Mouse (Mus musculus) MEL (cell line): ENCODE measurements around the gene Mprip. TPM values are rescaled to one million over a fixed set of nuclear protein-coding genes. Genes with fewer than 3 reads are reported as not detected.

ENCODE experiments used
- DNase-seq: peaks from one replicate; pipeline ENCODE4 v3.0.0; 2011; ENCODE audit warnings: low read depth, low spot score
- H3K27ac ChIP-seq: 2 replicates; pipeline ENCODE4 v1.5.1; 2012; ENCODE audit warnings: low read depth, mild to moderate bottlenecking, control low read depth, low read length, moderate library complexity; ENCODE audit not compliant: control insufficient read depth
- H3K27me3 ChIP-seq, 2 experiments: fragments of 150-350 bp in 1 of 2; sonication (generic) in 1 of 2; 2 replicates each; pipeline ENCODE4 v1.6.1; 2012; ENCODE audit warnings: low read length in 2 of 2, mild to moderate bottlenecking in 2 of 2, improper control_type of control experiment in 1 of 2, moderate library complexity in 1 of 2; ENCODE audit not compliant: insufficient read depth in 2 of 2, control insufficient read depth in 1 of 2
- H3K36me3 ChIP-seq, 2 experiments: 2 replicates each; pipeline ENCODE4 v1.6.1; 2012 to 2014; ENCODE audit warnings: low read length in 2 of 2, improper control_type of control experiment in 1 of 2, inconsistent platforms in 1 of 2, mild to moderate bottlenecking in 1 of 2; ENCODE audit not compliant: insufficient read depth in 2 of 2, control insufficient read depth in 1 of 2
- H3K4me1 ChIP-seq, 2 experiments: fragments of 150-350 bp in 1 of 2; sonication (generic) in 1 of 2; 2 replicates each; pipeline ENCODE4 v1.6.1; 2012; ENCODE audit warnings: low read length in 2 of 2, improper control_type of control experiment in 1 of 2, mild to moderate bottlenecking in 1 of 2; ENCODE audit not compliant: insufficient read depth in 2 of 2, control insufficient read depth in 1 of 2
- H3K4me3 ChIP-seq, 2 experiments: fragments of 150-350 bp in 1 of 2; sonication (generic) in 1 of 2; 2 replicates each; pipeline ENCODE4 v1.5.1; 2012; ENCODE audit warnings: low read depth in 2 of 2, low read length in 2 of 2, mild to moderate bottlenecking in 2 of 2, moderate library complexity in 2 of 2, control low read depth in 1 of 2, improper control_type of control experiment in 1 of 2; ENCODE audit not compliant: control insufficient read depth in 1 of 2, insufficient read depth in 1 of 2
- H3K79me2 ChIP-seq: 2 replicates; pipeline ENCODE4 v1.6.1; 2012; ENCODE audit warnings: mild to moderate bottlenecking, low read length, moderate library complexity; ENCODE audit not compliant: control insufficient read depth, poor library complexity, insufficient read depth
- H3K9ac ChIP-seq: 2 replicates; pipeline ENCODE4 v1.6.1; 2012; ENCODE audit warnings: low read depth, mild to moderate bottlenecking, control low read depth, low read length, moderate library complexity; ENCODE audit not compliant: control insufficient read depth, poor library complexity, severe bottlenecking
- H3K9me3 ChIP-seq: fragments of 150-350 bp; sonication (generic); replicated peaks from 2 replicates; pipeline ENCODE4 v1.6.1; 2012; ENCODE audit warnings: mild to moderate bottlenecking, low read length, improper control_type of control experiment, moderate library complexity; ENCODE audit not compliant: insufficient read depth
- BHLHE40 ChIP-seq: IDR thresholded peaks from 2 replicates; pipeline ENCODE4 v1.6.1; 2012; ENCODE audit warnings: low read depth, mild to moderate bottlenecking, inconsistent platforms, low read length, improper control_type of control experiment, borderline replicate concordance
- CHD2 ChIP-seq: IDR thresholded peaks from 2 replicates; pipeline ENCODE4 v1.6.1; 2011; ENCODE audit warnings: low read length, improper control_type of control experiment
- CTCF ChIP-seq, 3 experiments: IDR thresholded peaks in 2 of 3; conservative IDR thresholded peaks in 1 of 3; 2 replicates each; pipeline ENCODE4 v1.5.1; 2011 to 2012; ENCODE audit warnings: low read length in 3 of 3, low read depth in 2 of 3, mild to moderate bottlenecking in 2 of 3, improper control_type of control experiment in 1 of 3, inconsistent platforms in 1 of 3, mixed read lengths in 1 of 3, moderate library complexity in 1 of 3; ENCODE audit not compliant: control insufficient read depth in 1 of 3, insufficient read depth in 1 of 3, poor library complexity in 1 of 3, severe bottlenecking in 1 of 3
- GATA1 ChIP-seq: IDR thresholded peaks from 2 replicates; pipeline ENCODE4 v1.6.1; 2011; ENCODE audit warnings: low read depth, low read length, improper control_type of control experiment
- HCFC1 ChIP-seq: IDR thresholded peaks from 2 replicates; pipeline ENCODE4 v1.6.1; 2012; ENCODE audit warnings: low read depth, mild to moderate bottlenecking, inconsistent platforms, low read length, improper control_type of control experiment, moderate library complexity
- JUND ChIP-seq: IDR thresholded peaks from 2 replicates; pipeline ENCODE4 v1.6.1; 2011; ENCODE audit warnings: low read depth, mild to moderate bottlenecking, improper control_type of control experiment, low read length
- KAT2A ChIP-seq: conservative IDR thresholded peaks from 2 replicates; pipeline ENCODE4 v1.6.1; 2012; ENCODE audit warnings: low read depth, low read length, improper control_type of control experiment, inconsistent platforms
- MAFK ChIP-seq: IDR thresholded peaks from 2 replicates; pipeline ENCODE4 v1.6.1; 2011; ENCODE audit warnings: low read depth, mild to moderate bottlenecking, low read length, improper control_type of control experiment, borderline replicate concordance
- MAX ChIP-seq: IDR thresholded peaks from 2 replicates; pipeline ENCODE4 v1.6.1; 2011; ENCODE audit warnings: low read length, improper control_type of control experiment
- MEF2A ChIP-seq: IDR thresholded peaks from 2 replicates; pipeline ENCODE4 v1.6.1; 2014; ENCODE audit warnings: low read depth, mild to moderate bottlenecking, inconsistent platforms, low read length, improper control_type of control experiment; ENCODE audit not compliant: poor library complexity, insufficient replicate concordance, severe bottlenecking; ENCODE audit errors: extremely low read depth
- MXI1 ChIP-seq: IDR thresholded peaks from 2 replicates; pipeline ENCODE4 v1.6.1; 2011; ENCODE audit warnings: mild to moderate bottlenecking, low read depth, low read length, improper control_type of control experiment
- MYB ChIP-seq: IDR thresholded peaks from 2 replicates; pipeline ENCODE4 v1.6.1; 2011; ENCODE audit warnings: mild to moderate bottlenecking, low read depth, low read length, improper control_type of control experiment
- NRF1 ChIP-seq: IDR thresholded peaks from 2 replicates; pipeline ENCODE4 v1.6.1; 2014; ENCODE audit warnings: low read depth, mild to moderate bottlenecking, inconsistent platforms, low read length, improper control_type of control experiment, moderate library complexity; ENCODE audit not compliant: poor library complexity, insufficient read depth, severe bottlenecking
- POLR2AphosphoS5 ChIP-seq: IDR thresholded peaks from 2 replicates; pipeline ENCODE4 v1.6.1; 2012; ENCODE audit warnings: low read depth, borderline replicate concordance, mild to moderate bottlenecking, inconsistent platforms, low read length, moderate library complexity, mixed read lengths
- RAD21 ChIP-seq: IDR thresholded peaks from 2 replicates; pipeline ENCODE4 v1.6.1; 2011; ENCODE audit warnings: mild to moderate bottlenecking, low read depth, low read length, improper control_type of control experiment
- SIN3A ChIP-seq: IDR thresholded peaks from 2 replicates; pipeline ENCODE4 v1.6.1; 2012; ENCODE audit warnings: low read length, improper control_type of control experiment, inconsistent platforms
- SMC3 ChIP-seq: IDR thresholded peaks from 2 replicates; pipeline ENCODE4 v1.6.1; 2011; ENCODE audit warnings: low read depth, low read length, improper control_type of control experiment
- TBP ChIP-seq: IDR thresholded peaks from 2 replicates; pipeline ENCODE4 v1.8.0; 2011; ENCODE audit warnings: low read depth, low read length, improper control_type of control experiment
- UBTF ChIP-seq: IDR thresholded peaks from 2 replicates; pipeline ENCODE4 v1.6.1; 2012; ENCODE audit warnings: low read depth, mild to moderate bottlenecking, inconsistent platforms, low read length, improper control_type of control experiment, moderate library complexity, borderline replicate concordance; ENCODE audit not compliant: insufficient read depth
- USF1 ChIP-seq: IDR thresholded peaks from 2 replicates; pipeline ENCODE4 v1.6.1; 2014; ENCODE audit warnings: low read depth, mild to moderate bottlenecking, inconsistent platforms, low read length, improper control_type of control experiment, moderate library complexity
- ZC3H11A ChIP-seq: IDR thresholded peaks from 2 replicates; pipeline ENCODE4 v1.6.1; 2012; ENCODE audit warnings: low read depth, mild to moderate bottlenecking, inconsistent platforms, low read length, improper control_type of control experiment
- ZKSCAN1 ChIP-seq: IDR thresholded peaks from 2 replicates; pipeline ENCODE4 v1.6.1; 2012; ENCODE audit warnings: low read depth, mild to moderate bottlenecking, inconsistent platforms, low read length, improper control_type of control experiment, moderate library complexity
- ZMIZ1 ChIP-seq: IDR thresholded peaks from 2 replicates; pipeline ENCODE4 v1.6.1; 2012; ENCODE audit warnings: low read depth, mild to moderate bottlenecking, inconsistent platforms, low read length, improper control_type of control experiment, moderate library complexity
- ZNF384 ChIP-seq: IDR thresholded peaks from 2 replicates; pipeline ENCODE4 v1.6.1; 2012; ENCODE audit warnings: low read depth, mild to moderate bottlenecking, inconsistent platforms, low read length, improper control_type of control experiment
- polyA plus RNA-seq, 2 experiments: library from polyadenylated mRNA; stranded (reverse) in 1 of 2; unstranded in 1 of 2; fragments of >175 nt in 1 of 2; fragments of >200 nt in 1 of 2; gene quantifications; 2 replicates each; pipeline versions ENCODE4 v1.2.1 to v1.2.4; 2012; ENCODE audit warnings: low replicate concordance in 2 of 2, low read depth in 1 of 2; ENCODE audit not compliant: insufficient read length in 2 of 2, insufficient read depth in 1 of 2, missing spikeins in 1 of 2
- total RNA-seq: library from RNA; depleted of rRNA; stranded (reverse); fragments of 300-350 nt; gene quantifications from 2 replicates; pipeline ENCODE4 v1.2.3, GENCODE M21; 2012

The Mprip gene
- total and polyA plus RNA-seq, 3 experiments, result 103 to 174 (median 142) TPM

- no peak for DNase-seq
- Histone ChIP-seq H3K4me3 (no peak overlapping the region), H3K9me3 (no peaks in the 10 kb centered on the region), H3K4me1 (peaks cover 5% of the 10 kb centered on the region in 2 experiments; a peak in 3 of 4 replicates), H3K27me3 (no peaks in the 10 kb centered on the region), H3K79me2 (peaks cover 7% of the 10 kb centered on the region), H3K9ac (no peak overlapping the region), H3K27ac (no peak overlapping the region), H3K36me3 (peaks cover 0 to 10% of the 10 kb centered on the region in 2 experiments; a peak in 2 of 4 replicates)
- TF ChIP-seq ZMIZ1, result no peak
- no peak for TF ChIP-seq ZNF384
- TF ChIP-seq SMC3, result no peak
- TF ChIP-seq MAX, result no peak
- TF ChIP-seq NRF1, result no peak
- no peak for TF ChIP-seq KAT2A
- TF ChIP-seq BHLHE40, result no peak
- TF ChIP-seq SIN3A, result no peak
- TF ChIP-seq MEF2A, result no peak
- no peak for TF ChIP-seq CTCF (IDR thresholded peaks at IDR 0.05 in 2 of 3, conservative IDR thresholded peaks at IDR 0.05 in 1 of 3; ENCODE audit: control insufficient read depth in 1 of 3, insufficient read depth in 1 of 3, low read depth in 2 of 3, low read length in 3 of 3, poor library complexity in 1 of 3, severe bottlenecking in 1 of 3)
Observed at GRCm38 (mm10) chr11:59697572-59697971, 36.5 kb downstream of the Mprip start.

- H3K4me1 ChIP-seq, result no peaks in the 10 kb centered on the region
- no peak for TF ChIP-seq ZMIZ1
- TF ChIP-seq SIN3A, result no peak
- no peak for TF ChIP-seq RAD21
- no peak for TF ChIP-seq MXI1
- TF ChIP-seq KAT2A, result no peak
- TF ChIP-seq GATA1, result no peak
- TF ChIP-seq SMC3, result no peak
- no peak for TF ChIP-seq UBTF
- no peak for TF ChIP-seq CHD2
- TF ChIP-seq MAFK, result no peak
- no peak for TF ChIP-seq USF1
- TF ChIP-seq ZKSCAN1, result no peak
- TF ChIP-seq ZC3H11A, result no peak
- TF ChIP-seq JUND, result no peak
- TF ChIP-seq TBP, result no peak
- TF ChIP-seq MYB, result no peak
- TF ChIP-seq POLR2AphosphoS5, result no peak
- no peak for TF ChIP-seq HCFC1
- TF ChIP-seq, all 39 proteins: peak for 0
- peaks cover 0 to 10% of the 10 kb centered on the region in 2 experiments; a peak in 2 of 4 replicates for H3K36me3 ChIP-seq
- H3K9me3 ChIP-seq, result no peaks in the 10 kb centered on the region
- no peaks in the 10 kb centered on the region for H3K27me3 ChIP-seq
- H3K79me2 ChIP-seq, result no peaks in the 10 kb centered on the region
- no peak overlapping the region for H3K9ac ChIP-seq
- no peak overlapping the region for H3K27ac ChIP-seq
- H3K4me3 ChIP-seq, result no peak overlapping the region
- no peak for DNase-seq
Observed at GRCm38 (mm10) chr11:59700787-59701186, 39.7 kb downstream of the Mprip start.
